Mouse (Mus musculus) mesoderm, embryonic 11.5 days (tissue): ENCODE measurements around the gene Vmn1r7.
"Not testable (repeated sequence)": the region's sequence is repeated elsewhere in the genome, so short reads cannot be mapped to it uniquely, and the experiment has no call there.

ENCODE experiments used
- DNase-seq: peaks from one replicate; pipeline ENCODE4 v3.0.0-alpha.2; 2012; ENCODE audit warnings: low read depth, low spot score

Gene Vmn1r7

DNA sequence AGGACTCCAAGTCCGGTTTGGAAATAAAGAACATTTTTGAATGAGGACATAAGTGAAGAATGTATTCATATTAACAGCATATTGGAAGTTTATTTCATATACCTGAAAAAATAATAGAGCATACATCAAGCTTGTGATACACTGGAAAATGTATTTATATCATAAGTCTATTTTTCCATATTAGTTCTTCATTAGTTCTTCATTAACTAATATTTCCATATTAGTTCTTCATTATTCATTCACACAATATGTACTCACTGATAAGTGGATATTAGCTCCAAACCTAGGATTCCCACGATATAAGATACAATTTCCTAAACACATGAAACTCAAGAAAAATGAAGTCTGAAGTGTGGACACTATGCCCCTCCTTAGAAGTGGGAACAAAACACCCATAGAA is at the start of gene Vmn1r7:
Gene Vmn1r7 (minus strand): TSS at position 101 of the 400 bp plus-strand sequence.
- not testable (repeated sequence) for DNase-seq

DNA sequence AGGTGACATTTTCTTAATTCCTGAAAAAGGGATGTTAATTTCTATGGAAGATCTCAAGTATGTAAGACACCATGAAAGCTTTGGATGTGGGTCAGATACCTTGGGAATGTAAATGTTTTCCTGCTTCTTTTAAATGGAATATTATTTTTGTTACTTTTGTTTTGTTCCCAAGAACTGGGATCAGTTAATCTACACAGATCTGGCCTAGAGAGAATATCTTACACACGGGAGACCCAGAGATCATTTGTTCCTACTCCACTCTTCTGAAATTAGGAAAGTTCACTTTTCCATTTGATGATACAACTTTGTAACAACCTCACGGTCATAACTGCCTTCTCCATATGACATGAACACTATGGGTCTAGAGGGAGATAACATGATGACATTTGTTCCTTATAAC is 41.4 kb upstream of the Vmn1r7 start, which contains the start of gene Vmn1r9:
Gene Vmn1r9 (plus strand): TSS at position 301 of the 400 bp plus-strand sequence.
- no peak for DNase-seq

- no peak for DNase-seq
Observed at GRCm38 (mm10) chr6:57063730-57064129, 38.6 kb upstream of the Vmn1r7 start.

- no peak for DNase-seq
Observed at GRCm38 (mm10) chr6:57034674-57035073, 9.6 kb upstream of the Vmn1r7 start.

- no peak for DNase-seq
Observed at GRCm38 (mm10) chr6:57031984-57032383, 6.9 kb upstream of the Vmn1r7 start, which contains the start of gene Vmn1r8. TSS of gene Vmn1r8 (plus strand) at chr6:57032284.

DNA sequence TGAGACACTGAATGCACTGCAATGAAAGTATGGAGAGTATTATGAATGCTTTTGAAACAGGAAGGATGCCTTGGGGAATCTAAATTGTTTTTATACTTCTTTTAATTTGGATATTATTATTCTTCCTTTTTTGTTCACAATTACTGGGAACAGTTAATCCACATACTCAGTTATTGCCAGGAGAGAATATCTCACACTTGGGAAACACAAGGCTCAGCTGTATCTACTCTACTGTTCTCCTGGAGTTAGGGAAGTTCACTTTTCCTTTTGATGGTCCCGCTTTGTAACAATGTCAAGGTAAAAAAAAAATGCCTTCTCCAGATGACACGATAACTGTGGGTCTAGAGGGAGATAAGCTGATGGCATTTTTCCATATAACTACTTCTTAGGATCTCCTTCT is 28.2 kb downstream of the Vmn1r7 start, which contains the start of gene Vmn1r6:
Gene Vmn1r6 (plus strand): TSS at position 301 of the 400 bp plus-strand sequence.
- DNase-seq: no peak
